Mouse (Mus musculus): Measurements from ENCODE around the gene Hormad2.

- no peak for TF ChIP-seq CTCF (IDR thresholded peaks at IDR 0.05; ENCODE audit: control insufficient read depth, insufficient read depth, low read length)
- TF ChIP-seq POLR2A (IDR thresholded peaks at IDR 0.05; ENCODE audit: borderline replicate concordance, control insufficient read depth, low read depth, low read length), result no peak
These were observed 121.5 kb downstream of the Hormad2 start for GRCm38 (mm10) chr11:4319212-4319955.
